Mouse (Mus musculus): ENCODE data around the gene Fgfr2. TPM values are rescaled to one million over a fixed set of nuclear protein-coding genes. Genes with fewer than 3 reads are reported as not detected.

Gene Fgfr2
- polyA plus RNA-seq, 1 experiment from 2014 or later, result 99.3 TPM

- Histone ChIP-seq H3K27me3 (ENCODE audit: low read depth, poor library complexity, severe bottlenecking) (no peaks in the 10 kb centered on the region), H3K9me3 (replicated peaks) (no peaks in the 10 kb centered on the region), H3K4me1 (peaks cover 28% of the 10 kb centered on the region), H3K27ac (replicated peaks) (peak overlapping the region; percentile 50; the same call in 1 of the 2 replicates), H3K36me3 (peaks cover 4% of the 10 kb centered on the region; the same call in 1 of the 2 replicates), H3K4me3 (no peak overlapping the region)
- WGBS, result 90% methylated on average over 5 of the region's 5 CpGs
- DNase-seq (ENCODE audit: low spot score), result no peak
These were observed 323.8 kb downstream of the Fgfr2 start for GRCm38 (mm10) chr7:132799119-132800016.

- H3K9me3 ChIP-seq (replicated peaks), result no peaks in the 10 kb centered on the region
- H3K4me3 ChIP-seq, result no peak overlapping the region
- H3K27ac ChIP-seq (replicated peaks), result no peak overlapping the region
- peaks cover 4% of the 10 kb centered on the region; the same call in 1 of the 2 replicates for H3K36me3 ChIP-seq
- no peak for DNase-seq (ENCODE audit: low spot score)
- H3K4me1 ChIP-seq, result peaks cover 46% of the 10 kb centered on the region
- WGBS, result 94% methylated on average over 5 of the region's 5 CpGs
- H3K27me3 ChIP-seq (ENCODE audit: low read depth, poor library complexity, severe bottlenecking), result no peaks in the 10 kb centered on the region
These were observed 328.0 kb downstream of the Fgfr2 start for GRCm38 (mm10) chr7:132795141-132795540.

- WGBS, result 85% methylated on average over 6 of the region's 6 CpGs
- no peak for DNase-seq (ENCODE audit: low spot score)
- H3K4me3 ChIP-seq, result no peak overlapping the region
- peaks cover 39% of the 10 kb centered on the region for H3K4me1 ChIP-seq
- no peaks in the 10 kb centered on the region for H3K9me3 ChIP-seq (replicated peaks)
- H3K27ac ChIP-seq (replicated peaks), result no peak overlapping the region
- H3K27me3 ChIP-seq (ENCODE audit: low read depth, poor library complexity, severe bottlenecking), result no peaks in the 10 kb centered on the region
- peaks cover 4% of the 10 kb centered on the region; the same call in 1 of the 2 replicates for H3K36me3 ChIP-seq
These were observed 329.7 kb downstream of the Fgfr2 start for GRCm38 (mm10) chr7:132793467-132793866.

- Histone ChIP-seq H3K36me3 (no peaks in the 10 kb centered on the region), H3K4me3 (no peak overlapping the region), H3K27ac (replicated peaks) (peak overlapping the region; percentile 39; the same call in 1 of the 2 replicates), H3K27me3 (ENCODE audit: low read depth, poor library complexity, severe bottlenecking) (no peaks in the 10 kb centered on the region), H3K4me1 (peaks cover 52% of the 10 kb centered on the region), H3K9me3 (replicated peaks) (no peaks in the 10 kb centered on the region)
- 90% methylated on average over 14 of the region's 14 CpGs for WGBS
- no peak for DNase-seq (ENCODE audit: low spot score)
These were observed 332.5 kb downstream of the Fgfr2 start for GRCm38 (mm10) chr7:132790447-132791219.

GRCm38 (mm10) chr7:132788826-132789225, 334.3 kb downstream of the Fgfr2 start:
- Histone ChIP-seq H3K36me3 (no peaks in the 10 kb centered on the region), H3K4me3 (no peak overlapping the region), H3K9me3 (replicated peaks) (no peaks in the 10 kb centered on the region), H3K27me3 (ENCODE audit: low read depth, poor library complexity, severe bottlenecking) (no peaks in the 10 kb centered on the region), H3K27ac (replicated peaks) (no peak overlapping the region), H3K4me1 (peaks cover 45% of the 10 kb centered on the region)
- 96% methylated on average over 13 of the region's 13 CpGs for WGBS
- no peak for DNase-seq (ENCODE audit: low spot score)

GRCm38 (mm10) chr7:132787496-132788190, 335.5 kb downstream of the Fgfr2 start:
- Histone ChIP-seq H3K4me3 (no peak overlapping the region), H3K27ac (replicated peaks) (no peak overlapping the region), H3K36me3 (no peaks in the 10 kb centered on the region), H3K27me3 (ENCODE audit: low read depth, poor library complexity, severe bottlenecking) (no peaks in the 10 kb centered on the region), H3K9me3 (replicated peaks) (no peaks in the 10 kb centered on the region), H3K4me1 (peaks cover 33% of the 10 kb centered on the region)
- 90% methylated on average over 4 of the region's 4 CpGs for WGBS
- no peak for DNase-seq (ENCODE audit: low spot score)

- H3K4me1 ChIP-seq, result peaks cover 39% of the 10 kb centered on the region
- no peaks in the 10 kb centered on the region for H3K9me3 ChIP-seq (replicated peaks)
- no peak for DNase-seq (ENCODE audit: low spot score)
- no peak overlapping the region for H3K4me3 ChIP-seq
- H3K27me3 ChIP-seq (ENCODE audit: low read depth, poor library complexity, severe bottlenecking), result no peaks in the 10 kb centered on the region
- WGBS, result 96% methylated on average over 4 of the region's 4 CpGs
- no peaks in the 10 kb centered on the region for H3K36me3 ChIP-seq
- no peak overlapping the region for H3K27ac ChIP-seq (replicated peaks)
These were observed 336.1 kb downstream of the Fgfr2 start for GRCm38 (mm10) chr7:132787022-132787421.

- no peak overlapping the region for H3K4me3 ChIP-seq
- no peak for DNase-seq (ENCODE audit: low spot score)
- H3K9me3 ChIP-seq (replicated peaks), result no peaks in the 10 kb centered on the region
- H3K27me3 ChIP-seq (ENCODE audit: low read depth, poor library complexity, severe bottlenecking), result no peaks in the 10 kb centered on the region
- H3K36me3 ChIP-seq, result no peaks in the 10 kb centered on the region
- H3K27ac ChIP-seq (replicated peaks), result no peak overlapping the region
- 76% methylated on average over 4 of the region's 4 CpGs for WGBS
- peaks cover 39% of the 10 kb centered on the region for H3K4me1 ChIP-seq
These were observed 336.6 kb downstream of the Fgfr2 start for GRCm38 (mm10) chr7:132786522-132786921.

- no peak overlapping the region for H3K4me3 ChIP-seq
- H3K9me3 ChIP-seq (replicated peaks), result no peaks in the 10 kb centered on the region
- H3K4me1 ChIP-seq, result peaks cover 40% of the 10 kb centered on the region
- no peak for DNase-seq (ENCODE audit: low spot score)
- 86% methylated on average over 7 of the region's 7 CpGs for WGBS
- no peaks in the 10 kb centered on the region for H3K27me3 ChIP-seq (ENCODE audit: low read depth, poor library complexity, severe bottlenecking)
- H3K27ac ChIP-seq (replicated peaks), result no peak overlapping the region
- H3K36me3 ChIP-seq, result no peaks in the 10 kb centered on the region
These were observed 337.1 kb downstream of the Fgfr2 start for GRCm38 (mm10) chr7:132786011-132786410.

- Histone ChIP-seq H3K4me1 (peaks cover 48% of the 10 kb centered on the region), H3K9me3 (replicated peaks) (no peaks in the 10 kb centered on the region), H3K4me3 (no peak overlapping the region), H3K36me3 (peaks cover 2% of the 10 kb centered on the region; the same call in 1 of the 2 replicates), H3K27ac (replicated peaks) (no peak overlapping the region), H3K27me3 (ENCODE audit: low read depth, poor library complexity, severe bottlenecking) (no peaks in the 10 kb centered on the region)
- 92% methylated on average over 5 of the region's 5 CpGs for WGBS
- no peak for DNase-seq (ENCODE audit: low spot score)
These were observed 339.0 kb downstream of the Fgfr2 start for GRCm38 (mm10) chr7:132784101-132784500.

GRCm38 (mm10) chr7:132781850-132782249, 341.3 kb downstream of the Fgfr2 start:
- H3K36me3 ChIP-seq, result peaks cover 24% of the 10 kb centered on the region
- H3K4me1 ChIP-seq, result peaks cover 42% of the 10 kb centered on the region
- peak overlapping the region; percentile 79 for H3K27ac ChIP-seq (replicated peaks)
- H3K9me3 ChIP-seq (replicated peaks), result no peaks in the 10 kb centered on the region
- H3K27me3 ChIP-seq (ENCODE audit: low read depth, poor library complexity, severe bottlenecking), result no peaks in the 10 kb centered on the region
- WGBS, result 64% methylated on average over 6 of the region's 6 CpGs
- H3K4me3 ChIP-seq, result no peak overlapping the region
- DNase-seq (ENCODE audit: low spot score), result no peak

- Histone ChIP-seq H3K27ac (replicated peaks) (peak overlapping the region; percentile 79), H3K4me1 (peaks cover 37% of the 10 kb centered on the region), H3K27me3 (ENCODE audit: low read depth, poor library complexity, severe bottlenecking) (no peaks in the 10 kb centered on the region), H3K36me3 (peaks cover 30% of the 10 kb centered on the region), H3K4me3 (peak overlapping the region; percentile 14), H3K9me3 (replicated peaks) (no peaks in the 10 kb centered on the region)
- DNase-seq (ENCODE audit: low spot score), result peak; percentile 66
- WGBS, result 30% methylated on average over 7 of the region's 7 CpGs
These were observed 341.9 kb downstream of the Fgfr2 start for GRCm38 (mm10) chr7:132781130-132781814.
